Comparison of ENCODE assay signal across 19 mouse cellular contexts in the genomic region with DNA sequence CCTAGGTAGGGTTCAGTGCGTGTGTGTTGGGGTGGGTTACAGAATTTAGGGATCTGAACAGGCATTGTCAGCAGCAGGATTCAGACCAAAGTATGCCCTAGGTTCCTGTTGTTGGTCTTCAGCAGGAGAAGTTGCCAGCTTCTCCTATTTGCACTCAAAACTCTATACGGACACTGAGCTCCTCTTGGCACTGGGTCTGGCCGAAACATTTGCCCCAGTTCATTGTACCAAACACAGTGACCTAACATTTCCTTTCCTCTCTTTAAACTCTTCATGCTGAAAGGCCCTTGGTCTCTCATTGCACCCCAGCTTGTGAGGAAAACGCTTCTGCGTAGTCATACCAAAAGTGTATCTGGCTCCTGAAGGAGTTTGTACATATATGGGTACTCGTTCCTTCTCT.
"Had no signal": no experiment of that assay in that cellular context is flagged by ENCODE, and none has a peak within 500 bp of the region (broad histone marks: within the 10 kb centered on the region; RNA-seq: fewer than 3 reads in every experiment).

No protein-coding gene starts in this region.

- H3K27ac ChIP-seq: liver, embryonic 15.5 days; macrophage; midbrain, embryonic 13.5 days; midbrain, embryonic 15.5 days; neural tube, embryonic 13.5 days; neural tube, embryonic 15.5 days had no signal

- ATAC-seq: liver, postnatal 0 days; midbrain, embryonic 13.5 days; midbrain, embryonic 15.5 days had no signal

- H3K9me3 ChIP-seq: liver, embryonic 15.5 days; midbrain, embryonic 13.5 days; midbrain, embryonic 15.5 days; neural tube, embryonic 13.5 days; neural tube, embryonic 15.5 days had no signal

- H3K9ac ChIP-seq: liver, embryonic 15.5 days; liver, postnatal 0 days; lung, embryonic 14.5 days; midbrain, embryonic 13.5 days; midbrain, embryonic 15.5 days; neural tube, embryonic 13.5 days; neural tube, embryonic 15.5 days had no signal

- H3K4me3 ChIP-seq: liver, embryonic 15.5 days; midbrain, embryonic 13.5 days; midbrain, embryonic 15.5 days; neural tube, embryonic 13.5 days; neural tube, embryonic 15.5 days had no signal

- H3K36me3 ChIP-seq: liver, embryonic 15.5 days; midbrain, embryonic 13.5 days; midbrain, embryonic 15.5 days; neural tube, embryonic 15.5 days had no signal

- H3K4me2 ChIP-seq: liver, embryonic 15.5 days; lung, embryonic 14.5 days; midbrain, embryonic 11.5 days; midbrain, embryonic 13.5 days; midbrain, embryonic 15.5 days; neural tube, embryonic 13.5 days; neural tube, embryonic 15.5 days had no signal

- H3K27me3 ChIP-seq: liver, embryonic 15.5 days; midbrain, embryonic 13.5 days; neural tube, embryonic 15.5 days had no signal

- DNase-seq: liver, postnatal 0 days; lung, embryonic 14.5 days; lung, postnatal 14 days; lung, postnatal 36 days; retina, postnatal 1 day; right cerebral cortex, adult 18-20 months; right cerebral cortex, postnatal 25 days; right cerebral cortex, postnatal 4 days; spleen, adult 18-20 months; thymus, adult 18-20 months; thymus, postnatal 25 days; thymus, postnatal 4 days had no signal
